Mouse (Mus musculus) bone marrow macrophage, adult 2 months (primary cell): ENCODE measurements around the gene Dscaml1.

Source experiments
- CTCF ChIP-seq: IDR thresholded peaks from 2 replicates; pipeline ENCODE4 v1.5.1; 2012; ENCODE audit warnings: low read depth, mild to moderate bottlenecking, low read length, moderate library complexity
- POLR2A ChIP-seq: IDR thresholded peaks from 2 replicates; pipeline ENCODE4 v1.6.1; 2012; ENCODE audit warnings: mild to moderate bottlenecking, low read depth, low read length, borderline replicate concordance

GRCm38 (mm10) chr9:45504977-45505376 lies 78.5 kb downstream of the Dscaml1 start:
- TF ChIP-seq POLR2A (no peak), CTCF (no peak)
